Mouse (Mus musculus) intestine, postnatal 0 days (tissue): Measurements from ENCODE around the gene Eml4. TPM values are rescaled to one million over a fixed set of nuclear protein-coding genes. Genes with fewer than 3 reads are reported as not detected.

Experiments
- ATAC-seq: fragments of 200-750 bp; cut with Nextera tagmentation; 2 replicates; pipeline ENCODE4 v1.8.0; 2017; ENCODE audit warnings: mild to moderate bottlenecking, moderate TSS enrichment, moderate library complexity
- H3K27ac ChIP-seq: fragments of 300-500 bp; sonication (generic); 2 replicates; pipeline ENCODE4 v1.5.1; 2014; ENCODE audit warnings: mild to moderate bottlenecking, low read depth, low read length, moderate library complexity
- H3K27me3 ChIP-seq: fragments of 300-500 bp; sonication (generic); replicated peaks from 2 replicates; pipeline ENCODE4 v1.6.1; 2014; ENCODE audit warnings: low read length, mixed read lengths; ENCODE audit not compliant: control insufficient read depth, insufficient read depth
- H3K36me3 ChIP-seq: fragments of 300-500 bp; sonication (generic); 2 replicates; pipeline ENCODE4 v1.6.1; 2014; ENCODE audit warnings: mild to moderate bottlenecking, moderate library complexity; ENCODE audit not compliant: control insufficient read depth, insufficient read depth
- H3K4me1 ChIP-seq: fragments of 300-500 bp; sonication (generic); replicated peaks from 2 replicates; pipeline ENCODE4 v1.6.1; 2014; ENCODE audit warnings: antibody characterized with exemption, low read length, mixed read lengths; ENCODE audit not compliant: control insufficient read depth, insufficient read depth
- H3K4me2 ChIP-seq: fragments of 300-500 bp; sonication (generic); replicated peaks from 2 replicates; pipeline ENCODE4 v1.6.1; 2014; ENCODE audit warnings: low read depth, mild to moderate bottlenecking, moderate library complexity
- H3K4me3 ChIP-seq: fragments of 300-500 bp; sonication (generic); 2 replicates; pipeline ENCODE4 v1.5.1; 2014; ENCODE audit warnings: low read depth, low read length
- H3K9ac ChIP-seq: fragments of 300-500 bp; sonication (generic); 2 replicates; pipeline ENCODE4 v1.6.1; 2014; ENCODE audit warnings: mild to moderate bottlenecking, low read depth, low read length
- H3K9me3 ChIP-seq: fragments of 300-500 bp; sonication (generic); 2 replicates; pipeline ENCODE4 v1.6.1; 2016; ENCODE audit warnings: mixed run types; ENCODE audit not compliant: control insufficient read depth
- CTCF ChIP-seq: sonication (generic); IDR thresholded peaks from 2 replicates; pipeline ENCODE4 v1.5.1; 2016; ENCODE audit warnings: low read depth, mild to moderate bottlenecking, control low read depth, antibody characterized with exemption, moderate library complexity
- WGBS: fragments of 180-500 bp; shearing (Covaris S2); extraction: QIAGEN DNeasy Blood & Tissue Kit; methylation state at CpG from one replicate; pipeline ENCODE4 v1.1.7; 2014; 5-methylcytosine and 5-hydroxymethylcytosine counted together
- polyA plus RNA-seq: library from polyadenylated mRNA; unstranded; fragments of >200 nt; fragmentation: Nextera tagmentation; extraction: Ambion mirVana; gene quantifications from 2 replicates; pipeline ENCODE4 v1.2.1, GENCODE M21; 2015

The Eml4 gene
- polyA plus RNA-seq, 1 experiment from 2014 or later: 13.2 TPM

DNA sequence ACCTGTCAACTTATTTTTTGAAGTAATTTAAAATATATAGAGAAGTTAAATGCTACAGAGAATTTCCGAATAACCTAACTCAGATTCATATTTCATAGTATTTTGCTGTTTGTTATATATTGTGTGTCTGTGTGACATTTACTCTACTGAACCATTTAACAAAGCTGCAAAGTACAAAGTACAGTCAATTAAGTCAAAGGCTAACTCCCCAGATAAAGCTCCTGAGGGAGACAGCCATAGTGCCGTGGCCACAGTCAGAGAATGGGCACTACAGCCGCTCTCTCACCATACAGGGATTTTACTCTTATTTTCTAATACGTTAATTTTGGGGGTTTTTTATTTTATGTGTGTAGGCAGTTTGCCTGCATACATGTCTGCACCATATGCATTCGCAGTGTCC is 32.0 kb downstream of the Eml4 start:
- peaks cover 8% of the 10 kb centered on the region; the same call in 1 of the 2 replicates for H3K4me1 ChIP-seq
- H3K4me3 ChIP-seq: no peak overlapping the region
- H3K27me3 ChIP-seq: no peaks in the 10 kb centered on the region
- no peaks in the 10 kb centered on the region for H3K9me3 ChIP-seq
- WGBS: 61% methylated on average over 5 of the region's 5 CpGs
- H3K27ac ChIP-seq: no peak overlapping the region
- peak; percentile 60; the same call in 1 of the 2 replicates for ATAC-seq
- no peak overlapping the region for H3K9ac ChIP-seq
- H3K4me2 ChIP-seq: 0 out of 2 replicates have a peak overlapping the region, but pooled peaks have one; percentile 17
- TF ChIP-seq CTCF: no peak
- H3K36me3 ChIP-seq: no peaks in the 10 kb centered on the region

DNA sequence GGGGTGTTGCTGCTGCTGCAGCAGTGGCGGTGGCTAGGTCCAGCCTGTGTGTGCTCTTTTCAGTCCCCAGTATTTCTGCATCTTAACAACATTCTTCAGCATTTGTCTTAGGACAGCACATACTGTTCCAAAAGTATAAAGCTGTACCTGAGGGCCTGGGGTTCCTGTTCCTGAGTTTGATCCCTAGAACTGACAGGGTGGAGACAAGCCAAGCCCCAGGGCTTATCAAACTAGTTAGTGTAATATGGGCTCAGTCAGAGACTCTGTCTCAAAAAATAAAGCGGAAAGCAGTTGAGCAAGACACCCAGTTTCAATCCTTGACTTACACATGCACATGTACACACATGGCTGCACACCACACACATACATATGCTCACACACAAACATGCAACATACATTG is 34.2 kb downstream of the Eml4 start:
- Histone ChIP-seq H3K9me3 (no peaks in the 10 kb centered on the region), H3K4me3 (no peak overlapping the region), H3K27me3 (no peaks in the 10 kb centered on the region), H3K4me2 (no peak overlapping the region), H3K9ac (no peak overlapping the region), H3K4me1 (no peaks in the 10 kb centered on the region), H3K27ac (no peak overlapping the region), H3K36me3 (no peaks in the 10 kb centered on the region)
- TF ChIP-seq CTCF: no peak
- no peak for ATAC-seq
- WGBS: 70% methylated on average over 2 of the region's 2 CpGs

DNA sequence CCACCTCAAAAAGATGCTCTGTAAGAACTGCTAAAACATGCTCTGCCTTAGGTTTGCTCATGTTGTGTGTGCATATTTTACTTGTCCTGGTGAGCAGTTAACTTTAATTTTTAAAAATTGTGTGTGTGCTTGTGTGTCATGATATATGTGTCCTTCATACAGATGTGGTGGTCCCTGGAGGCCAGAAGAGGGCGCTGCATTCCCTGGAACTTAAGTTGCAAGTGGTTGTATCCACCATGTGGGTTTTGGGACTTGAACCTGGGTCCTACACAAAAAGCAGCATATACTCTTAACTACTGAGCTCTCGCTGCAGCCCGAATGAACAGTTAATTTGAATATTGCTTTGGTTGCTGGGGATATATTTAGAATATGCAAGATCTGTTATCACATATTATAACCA is 36.4 kb downstream of the Eml4 start:
- TF ChIP-seq CTCF: peak; percentile 49
- WGBS: 77% methylated on average over 3 of the region's 3 CpGs
- H3K4me3 ChIP-seq: no peak overlapping the region
- no peaks in the 10 kb centered on the region for H3K9me3 ChIP-seq
- no peak overlapping the region for H3K4me2 ChIP-seq
- H3K27ac ChIP-seq: no peak overlapping the region
- H3K9ac ChIP-seq: no peak overlapping the region
- no peaks in the 10 kb centered on the region for H3K27me3 ChIP-seq
- H3K36me3 ChIP-seq: no peaks in the 10 kb centered on the region
- no peaks in the 10 kb centered on the region for H3K4me1 ChIP-seq
- no peak for ATAC-seq

DNA sequence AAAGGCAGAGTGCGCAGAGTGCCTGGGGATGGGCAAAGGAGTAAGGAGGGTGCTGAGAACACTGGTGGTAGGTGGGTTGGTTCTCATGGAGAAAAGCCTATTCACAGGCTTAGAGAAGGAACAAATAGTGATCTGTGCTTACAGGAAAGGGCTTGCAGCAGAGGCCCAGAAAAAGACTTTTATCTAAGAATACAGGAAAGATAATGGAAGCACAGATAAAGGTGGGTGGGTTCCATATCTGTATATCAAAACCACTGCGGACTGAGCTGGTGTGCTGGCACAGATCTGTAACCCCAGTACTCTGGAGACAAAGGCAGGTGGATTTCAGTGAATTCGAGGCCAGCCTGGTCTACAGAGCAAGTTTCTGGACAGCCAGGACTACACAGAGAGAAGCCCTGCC is 43.3 kb downstream of the Eml4 start:
- no peak for TF ChIP-seq CTCF
- WGBS: 74% methylated on average over 3 of the region's 3 CpGs

DNA sequence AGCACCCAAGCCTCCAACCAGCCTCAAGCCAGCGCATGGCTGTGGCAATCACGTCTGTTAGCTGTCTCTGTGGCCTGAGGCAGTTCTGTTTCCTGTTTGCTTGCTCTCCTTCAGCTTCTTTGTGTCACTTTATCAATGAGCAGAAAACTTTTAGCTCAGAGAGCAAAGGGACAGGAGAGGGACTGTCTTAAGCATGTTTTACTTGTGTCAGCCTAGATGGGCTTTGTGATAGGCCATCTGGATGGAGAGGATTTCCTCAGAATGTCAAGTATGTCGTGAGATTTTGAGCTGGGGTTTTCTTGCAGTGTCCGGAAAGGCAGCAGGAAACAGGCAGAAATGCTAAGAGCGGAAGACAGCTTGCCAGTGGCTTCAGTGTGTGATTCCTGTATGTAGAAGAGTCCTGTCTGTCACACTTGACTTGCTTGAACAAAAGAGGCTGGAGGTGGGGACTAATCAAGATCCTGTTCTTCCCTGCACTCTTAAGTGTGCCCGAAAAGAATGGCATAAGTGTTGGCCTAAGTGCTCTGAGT is 46.9 kb downstream of the Eml4 start:
- 0 out of 2 replicates have a peak overlapping the region, but pooled peaks have one; percentile 16 for H3K27ac ChIP-seq
- no peak for ATAC-seq
- 47% methylated on average over 6 of the region's 6 CpGs for WGBS
- H3K4me3 ChIP-seq: no peak overlapping the region
- no peaks in the 10 kb centered on the region for H3K27me3 ChIP-seq
- no peaks in the 10 kb centered on the region for H3K4me1 ChIP-seq
- H3K9me3 ChIP-seq: no peaks in the 10 kb centered on the region
- H3K36me3 ChIP-seq: no peaks in the 10 kb centered on the region
- H3K9ac ChIP-seq: no peak overlapping the region
- no peak for TF ChIP-seq CTCF
- H3K4me2 ChIP-seq: no peak overlapping the region

More for the DNA sequence above, 43.3 kb downstream of the Eml4 start:
- H3K9me3 ChIP-seq: no peaks in the 10 kb centered on the region
- H3K27me3 ChIP-seq: no peaks in the 10 kb centered on the region
- no peak overlapping the region for H3K27ac ChIP-seq
- no peak overlapping the region for H3K4me2 ChIP-seq
- H3K9ac ChIP-seq: no peak overlapping the region
- ATAC-seq: no peak
- H3K36me3 ChIP-seq: no peaks in the 10 kb centered on the region
- H3K4me3 ChIP-seq: no peak overlapping the region
- no peaks in the 10 kb centered on the region for H3K4me1 ChIP-seq

DNA sequence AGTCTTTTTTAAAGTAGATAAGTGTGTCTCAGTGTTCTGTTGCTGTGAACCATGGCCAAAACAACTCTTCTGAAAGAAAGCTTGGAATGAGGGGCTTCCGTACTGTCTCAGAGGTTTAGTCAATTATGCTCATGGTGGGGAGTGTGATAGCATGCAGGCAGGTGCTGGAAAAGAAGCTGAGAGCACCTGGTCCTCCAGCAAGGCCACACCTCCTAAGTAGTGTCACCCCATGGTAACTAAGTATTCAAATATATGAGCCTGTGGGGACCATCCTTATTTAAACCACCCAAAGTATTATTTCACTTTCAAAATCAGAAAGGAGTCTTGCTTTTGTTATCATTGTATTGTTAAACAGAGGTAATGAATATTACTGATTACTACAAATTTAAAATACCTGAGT is 48.0 kb downstream of the Eml4 start:
- 86% methylated on average over 1 of the region's 1 CpGs for WGBS
- no peak overlapping the region for H3K9ac ChIP-seq
- no peaks in the 10 kb centered on the region for H3K9me3 ChIP-seq
- no peak overlapping the region for H3K27ac ChIP-seq
- peaks cover 7% of the 10 kb centered on the region; the same call in 1 of the 2 replicates for H3K36me3 ChIP-seq
- no peak for TF ChIP-seq CTCF
- H3K4me2 ChIP-seq: no peak overlapping the region
- H3K27me3 ChIP-seq: no peaks in the 10 kb centered on the region
- no peak overlapping the region for H3K4me3 ChIP-seq
- ATAC-seq: no peak
- no peaks in the 10 kb centered on the region for H3K4me1 ChIP-seq

DNA sequence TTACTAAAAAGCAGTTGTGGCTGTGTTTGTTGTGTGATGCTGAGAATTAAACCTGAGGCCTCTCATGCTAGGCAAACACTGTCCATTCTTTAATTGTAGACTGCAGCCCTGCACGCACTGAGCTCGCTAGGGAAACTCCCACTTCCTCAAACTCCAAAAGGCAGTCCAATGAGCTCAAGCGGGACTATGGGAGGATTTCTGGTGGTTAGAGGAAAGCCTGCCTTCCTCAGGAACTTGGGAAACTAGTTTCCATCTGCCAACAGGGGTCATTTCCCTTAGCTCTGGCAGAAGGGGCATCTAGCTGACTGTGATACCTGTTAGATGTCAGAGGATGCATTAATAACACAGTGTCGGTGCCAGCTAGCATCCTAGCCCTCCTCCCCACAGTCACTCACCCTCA is 79.9 kb downstream of the Eml4 start:
- H3K36me3 ChIP-seq: peaks cover 32% of the 10 kb centered on the region
- H3K4me2 ChIP-seq: no peak overlapping the region
- H3K9ac ChIP-seq: no peak overlapping the region
- H3K27me3 ChIP-seq: no peaks in the 10 kb centered on the region
- no peaks in the 10 kb centered on the region for H3K9me3 ChIP-seq
- no peak for TF ChIP-seq CTCF
- H3K4me1 ChIP-seq: no peaks in the 10 kb centered on the region
- no peak overlapping the region for H3K4me3 ChIP-seq
- no peak overlapping the region for H3K27ac ChIP-seq
- ATAC-seq: no peak
- WGBS: 82% methylated on average over 4 of the region's 4 CpGs
